Mouse (Mus musculus) CH12.LX (cell line): ENCODE results near the gene Epb41l2. TPM values are rescaled to one million over a fixed set of nuclear protein-coding genes. Genes with fewer than 3 reads are reported as not detected.

ENCODE experiments used
- DNase-seq: peaks from one replicate; pipeline ENCODE4 v3.0.0-alpha.2; 2013; ENCODE audit errors: extremely low read depth
- H3K27ac ChIP-seq: 2 replicates; pipeline ENCODE4 v1.5.1; 2012; ENCODE audit warnings: low read depth, mild to moderate bottlenecking, control low read depth, moderate library complexity; ENCODE audit not compliant: insufficient read depth
- H3K27me3 ChIP-seq: replicated peaks from 2 replicates; pipeline ENCODE3; 2012; ENCODE audit warnings: inconsistent platforms
- H3K36me3 ChIP-seq, 2 experiments: replicated peaks in 1 of 2; 2 replicates each; pipeline versions ENCODE3 to v1.6.1; 2012; ENCODE audit warnings: inconsistent platforms in 1 of 2, low read length in 1 of 2, mild to moderate bottlenecking in 1 of 2, mixed read lengths in 1 of 2, moderate library complexity in 1 of 2; ENCODE audit not compliant: control insufficient read depth in 1 of 2, insufficient read depth in 1 of 2
- H3K4me1 ChIP-seq, 2 experiments: 2 replicates each; pipeline ENCODE4 v1.6.1; 2012; ENCODE audit warnings: inconsistent platforms in 1 of 2, moderate library complexity in 1 of 2; ENCODE audit not compliant: insufficient read depth in 2 of 2, control insufficient read depth in 1 of 2
- H3K4me2 ChIP-seq: 2 replicates; pipeline ENCODE4 v1.6.1; 2012; ENCODE audit warnings: low read depth, mild to moderate bottlenecking, control low read depth; ENCODE audit not compliant: poor library complexity, insufficient read depth, severe bottlenecking
- H3K4me3 ChIP-seq, 3 experiments: fragments of 150-350 bp in 1 of 3; sonication (generic) in 1 of 3; replicated peaks in 1 of 3; 2 replicates each; pipeline versions ENCODE3 to v1.5.1; 2011 to 2012; ENCODE audit warnings: low read depth in 2 of 3, low read length in 2 of 3, mild to moderate bottlenecking in 2 of 3, moderate library complexity in 2 of 3, control low read depth in 1 of 3, improper control_type of control experiment in 1 of 3, inconsistent platforms in 1 of 3, mixed read lengths in 1 of 3; ENCODE audit not compliant: poor library complexity in 1 of 3
- H3K79me2 ChIP-seq: replicated peaks from 2 replicates; pipeline ENCODE4 v1.6.1; 2012; ENCODE audit warnings: mild to moderate bottlenecking, moderate library complexity; ENCODE audit not compliant: control insufficient read depth, poor library complexity, insufficient read depth, severe bottlenecking; ENCODE audit errors: extremely low read depth
- H3K9ac ChIP-seq: 2 replicates; pipeline ENCODE4 v1.6.1; 2012; ENCODE audit warnings: low read depth, mild to moderate bottlenecking, control low read depth, moderate library complexity; ENCODE audit not compliant: insufficient read depth
- H3K9me3 ChIP-seq: replicated peaks from 2 replicates; pipeline ENCODE3; 2012; ENCODE audit warnings: low read length, inconsistent platforms, mixed read lengths
- CHD1 ChIP-seq: IDR thresholded peaks from 2 replicates; pipeline ENCODE4 v1.6.1; 2012; ENCODE audit warnings: low read depth, low read length, improper control_type of control experiment, inconsistent platforms
- CHD2 ChIP-seq: IDR thresholded peaks from 2 replicates; pipeline ENCODE4 v1.6.1; 2011; ENCODE audit warnings: low read length, improper control_type of control experiment
- CTCF ChIP-seq, 2 experiments: IDR thresholded peaks in 1 of 2; conservative IDR thresholded peaks in 1 of 2; 2 replicates each; pipeline ENCODE4 v1.5.1; 2011 to 2012; ENCODE audit warnings: low read depth in 2 of 2, low read length in 2 of 2, improper control_type of control experiment in 1 of 2, inconsistent platforms in 1 of 2, mild to moderate bottlenecking in 1 of 2, moderate library complexity in 1 of 2
- E2F4 ChIP-seq: IDR thresholded peaks from 2 replicates; pipeline ENCODE4 v1.6.1; 2011; ENCODE audit warnings: low read depth, low read length, improper control_type of control experiment; ENCODE audit not compliant: insufficient replicate concordance
- ELF1 ChIP-seq: IDR thresholded peaks from 2 replicates; pipeline ENCODE4 v1.6.1; 2014; ENCODE audit warnings: low read depth, mild to moderate bottlenecking, inconsistent platforms, low read length, improper control_type of control experiment
- EP300 ChIP-seq: IDR thresholded peaks from 2 replicates; pipeline ENCODE4 v1.6.1; 2011; ENCODE audit warnings: low read length, improper control_type of control experiment
- ETS1 ChIP-seq: conservative IDR thresholded peaks from 2 replicates; pipeline ENCODE4 v1.6.1; 2012; ENCODE audit warnings: low read depth, mild to moderate bottlenecking, inconsistent platforms, low read length, improper control_type of control experiment, moderate library complexity
- IRF4 ChIP-seq: IDR thresholded peaks from 2 replicates; pipeline ENCODE4 v1.6.1; 2014; ENCODE audit warnings: low read depth, mild to moderate bottlenecking, inconsistent platforms, low read length, improper control_type of control experiment
- JUND ChIP-seq: conservative IDR thresholded peaks from 2 replicates; pipeline ENCODE4 v1.6.1; 2011; ENCODE audit warnings: low read depth, low read length, improper control_type of control experiment
- MAFK ChIP-seq: IDR thresholded peaks from 2 replicates; pipeline ENCODE4 v1.6.1; 2011; ENCODE audit warnings: low read length, improper control_type of control experiment; ENCODE audit not compliant: insufficient replicate concordance
- MAX ChIP-seq: IDR thresholded peaks from 2 replicates; pipeline ENCODE4 v1.6.1; 2011; ENCODE audit warnings: low read length, improper control_type of control experiment
- MEF2A ChIP-seq: IDR thresholded peaks from 2 replicates; pipeline ENCODE4 v1.6.1; 2014; ENCODE audit warnings: low read depth, mild to moderate bottlenecking, inconsistent platforms, low read length, improper control_type of control experiment, borderline replicate concordance
- MYC ChIP-seq: IDR thresholded peaks from 2 replicates; pipeline ENCODE4 v1.6.1; 2011; ENCODE audit warnings: low read depth, mild to moderate bottlenecking, improper control_type of control experiment, low read length
- NRF1 ChIP-seq: IDR thresholded peaks from 2 replicates; pipeline ENCODE4 v1.6.1; 2014; ENCODE audit warnings: low read depth, mild to moderate bottlenecking, inconsistent platforms, low read length, improper control_type of control experiment, moderate library complexity
- POLR2AphosphoS2 ChIP-seq: IDR thresholded peaks from 2 replicates; pipeline ENCODE4 v1.6.1; 2011; ENCODE audit warnings: low read depth, low read length, improper control_type of control experiment
- RCOR1 ChIP-seq: conservative IDR thresholded peaks from 2 replicates; pipeline ENCODE4 v1.6.1; 2012; ENCODE audit warnings: low read depth, mild to moderate bottlenecking, inconsistent platforms, low read length, improper control_type of control experiment
- TBP ChIP-seq: conservative IDR thresholded peaks from 2 replicates; pipeline ENCODE4 v1.6.1; 2011; ENCODE audit warnings: low read depth, low read length, improper control_type of control experiment
- UBTF ChIP-seq: IDR thresholded peaks from 2 replicates; pipeline ENCODE4 v1.6.1; 2012; ENCODE audit warnings: low read depth, mild to moderate bottlenecking, inconsistent platforms, low read length, improper control_type of control experiment, moderate library complexity
- USF1 ChIP-seq: IDR thresholded peaks from 2 replicates; pipeline ENCODE4 v1.6.1; 2014; ENCODE audit warnings: low read depth, mild to moderate bottlenecking, inconsistent platforms, low read length, improper control_type of control experiment
- ZC3H11A ChIP-seq: IDR thresholded peaks from 2 replicates; pipeline ENCODE4 v1.6.1; 2012; ENCODE audit warnings: low read depth, mild to moderate bottlenecking, inconsistent platforms, low read length, improper control_type of control experiment
- ZNF384 ChIP-seq: IDR thresholded peaks from 2 replicates; pipeline ENCODE4 v1.6.1; 2012; ENCODE audit warnings: low read depth, low read length, improper control_type of control experiment, inconsistent platforms
- dilution Hi-C: fragments of 300-500 bp; cut with MboI; formaldehyde crosslinking; loops from 2 replicates; pipeline ENCODE4 v1.14.3; 2020; ENCODE audit warnings: low sequenced_read_pairs; ENCODE audit not compliant: extremely low pct_unique_long_range_greater_than_20kb, extremely low pct_ligation_motif_present
- in situ Hi-C: fragments of 300-500 bp; cut with MboI; formaldehyde crosslinking; loops from 3 replicates; pipeline ENCODE4 v1.14.3; 2019; ENCODE audit warnings: low sequenced_read_pairs, low pct_ligation_motif_present, low pct_unique_long_range_greater_than_20kb, mixed read lengths
- polyA plus RNA-seq: library from polyadenylated mRNA; unstranded; fragments of >175 nt; gene quantifications from 2 replicates; pipeline ENCODE4 v1.2.1, GENCODE M21; 2012; ENCODE audit warnings: low read depth; ENCODE audit not compliant: insufficient read length
- total RNA-seq, 2 experiments: library from RNA; depleted of rRNA; stranded (reverse); fragments of 300-350 nt in 1 of 2; fragments of >200 nt in 1 of 2; gene quantifications; 2 replicates each; pipeline ENCODE4 v1.2.3; 2012 to 2014

Gene Epb41l2
- total and polyA plus RNA-seq, 3 experiments = 24.3 to 71.2 (median 28.4) TPM

GRCm38 (mm10) chr10:25457996-25458395, 98.4 kb downstream of the Epb41l2 start:
- Histone ChIP-seq H3K36me3 (peaks cover 0 to 32% of the 10 kb centered on the region in 2 experiments), H3K9me3 (no peaks in the 10 kb centered on the region), H3K4me2 (no peak overlapping the region), H3K4me1 (peaks cover 5 to 30% of the 10 kb centered on the region in 2 experiments; a peak in 2 of 4 replicates), H3K27ac (no peak overlapping the region), H3K9ac (no peak overlapping the region), H3K4me3 (no peak overlapping the region), H3K79me2 (no peaks in the 10 kb centered on the region), H3K27me3 (no peaks in the 10 kb centered on the region)
- in situ Hi-C loops = no loop called here
- TF ChIP-seq CHD1 = no peak
- no peak for TF ChIP-seq MAFK
- no peak for TF ChIP-seq IRF4
- TF ChIP-seq MYC = no peak
- TF ChIP-seq JUND = no peak
- no peak for TF ChIP-seq MAX
- dilution Hi-C loops = no loop called here
- DNase-seq = no peak

- Histone ChIP-seq H3K4me2 (no peak overlapping the region), H3K27ac (no peak overlapping the region), H3K9me3 (no peaks in the 10 kb centered on the region), H3K4me3 (no peak overlapping the region), H3K9ac (no peak overlapping the region), H3K4me1 (peaks cover 5 to 47% of the 10 kb centered on the region in 2 experiments; a peak in 2 of 4 replicates), H3K79me2 (no peaks in the 10 kb centered on the region), H3K36me3 (peaks cover 0 to 25% of the 10 kb centered on the region in 2 experiments), H3K27me3 (no peaks in the 10 kb centered on the region)
- TF ChIP-seq ZC3H11A (no peak), USF1 (no peak), NRF1 (no peak), RCOR1 (no peak), TBP (no peak), UBTF (no peak), CHD2 (no peak), E2F4 (no peak), POLR2AphosphoS2 (no peak), MEF2A (no peak), ZNF384 (no peak), ETS1 (no peak), EP300 (no peak), ELF1 (no peak), CTCF (conservative IDR thresholded peaks at IDR 0.05 in 1 of 2, IDR thresholded peaks at IDR 0.05 in 1 of 2; ENCODE audit: low read depth in 2 of 2, low read length in 2 of 2) (no peak), IRF4 (no peak)
- dilution Hi-C loops (no loop called here), in situ Hi-C loops (no loop called here)
- DNase-seq = no peak
These were observed 102.2 kb downstream of the Epb41l2 start for GRCm38 (mm10) chr10:25461832-25462231.
